Mouse (Mus musculus) CH12.LX (cell line): ENCODE data around the gene Cldn14.

ENCODE experiments used
- CTCF ChIP-seq, 2 experiments: IDR thresholded peaks in 1 of 2; conservative IDR thresholded peaks in 1 of 2; 2 replicates each; pipeline ENCODE4 v1.5.1; 2011 to 2012; ENCODE audit warnings: low read depth in 2 of 2, low read length in 2 of 2, improper control_type of control experiment in 1 of 2, inconsistent platforms in 1 of 2, mild to moderate bottlenecking in 1 of 2, moderate library complexity in 1 of 2
- POLR2A ChIP-seq: IDR thresholded peaks from 2 replicates; pipeline ENCODE4 v1.6.1; 2011; ENCODE audit warnings: low read depth, mild to moderate bottlenecking, improper control_type of control experiment, low read length

- TF ChIP-seq POLR2A (no peak), CTCF (conservative IDR thresholded peaks at IDR 0.05 in 1 of 2, IDR thresholded peaks at IDR 0.05 in 1 of 2; ENCODE audit: low read depth in 2 of 2, low read length in 2 of 2) (no peak)
Measured at GRCm38 (mm10) chr16:93907761-93908160, 100.9 kb downstream of the Cldn14 start.
